Mouse (Mus musculus) thymus, postnatal 14 days (tissue): Measurements from ENCODE around the gene Bmper.

Experiments used
- DNase-seq: peaks from one replicate; pipeline ENCODE4 v3.0.0; 2021

Gene Bmper

DNA sequence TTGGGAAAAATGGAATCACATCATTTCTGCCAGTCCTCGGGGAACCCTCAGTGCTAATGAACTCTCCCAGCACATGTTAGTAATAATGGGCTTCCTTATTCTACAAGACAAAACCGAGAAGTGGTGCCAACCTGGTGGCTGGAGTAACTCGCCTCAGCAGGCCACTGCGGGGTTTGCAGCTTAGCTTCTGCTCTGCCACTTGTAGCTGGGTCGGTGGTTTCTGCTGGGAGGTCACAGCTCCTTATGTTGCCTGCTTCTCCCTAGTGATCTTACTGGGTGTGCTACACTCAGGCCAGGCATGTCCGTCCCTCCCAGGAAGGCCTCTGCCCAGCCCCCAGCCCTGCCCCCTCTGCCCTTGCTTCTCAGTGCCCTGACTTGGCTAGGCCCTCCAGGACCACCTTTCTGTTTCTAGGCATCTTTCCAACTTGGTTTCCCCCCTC, 155.9 kb downstream of the Bmper start:
- DNase-seq: no peak

DNA sequence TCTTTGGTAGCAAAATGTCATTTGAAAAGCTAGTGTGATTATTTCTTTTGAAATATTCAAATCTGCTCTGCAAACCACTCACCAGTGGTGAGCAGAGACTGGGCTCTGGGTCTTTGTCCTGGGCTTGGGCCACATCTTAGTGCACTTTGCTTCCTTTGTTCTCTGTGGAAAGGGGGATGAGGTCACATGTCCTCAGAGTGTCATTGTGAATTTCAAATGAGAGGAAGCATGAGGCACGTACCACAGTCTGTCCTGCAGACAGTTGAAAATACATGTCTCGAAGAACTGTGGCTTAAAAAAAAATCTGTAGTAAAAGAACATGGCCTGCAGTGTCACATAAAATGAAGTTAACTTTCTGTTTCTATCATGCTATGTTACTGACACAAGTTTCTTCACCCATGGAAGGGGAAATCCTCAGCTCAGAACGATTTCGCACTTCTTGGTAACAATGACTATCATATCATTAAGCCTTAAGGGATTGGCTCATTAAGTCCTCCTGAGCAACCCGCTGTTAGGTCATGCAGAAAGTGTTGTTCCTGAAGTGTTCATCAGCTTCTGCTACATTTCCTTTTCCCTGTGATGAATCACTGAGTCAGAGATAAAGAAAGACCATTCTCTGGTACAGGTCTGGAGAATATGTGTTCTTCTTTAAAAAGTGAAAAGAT, 157.4 kb downstream of the Bmper start:
- DNase-seq: no peak

DNA sequence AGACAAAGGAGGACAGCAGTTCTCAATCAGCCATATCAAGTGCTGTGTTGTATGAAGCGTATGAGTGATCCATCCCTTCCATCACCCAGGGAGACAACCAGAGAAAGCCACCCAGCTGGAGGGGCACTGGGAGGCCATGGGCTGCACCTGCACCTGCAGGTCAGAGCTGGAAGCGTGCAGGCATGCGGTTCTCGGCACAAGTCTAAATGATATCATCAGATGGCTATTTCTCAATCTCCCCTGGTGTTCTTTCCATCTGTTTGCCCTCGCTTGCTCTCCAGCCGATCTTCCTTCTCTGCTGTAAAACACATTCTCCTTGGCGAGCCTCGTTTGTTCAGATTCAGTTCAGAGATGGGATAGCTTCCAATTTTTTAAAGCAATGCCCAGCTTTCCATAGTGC, 160.4 kb downstream of the Bmper start:
- DNase-seq: no peak

DNA sequence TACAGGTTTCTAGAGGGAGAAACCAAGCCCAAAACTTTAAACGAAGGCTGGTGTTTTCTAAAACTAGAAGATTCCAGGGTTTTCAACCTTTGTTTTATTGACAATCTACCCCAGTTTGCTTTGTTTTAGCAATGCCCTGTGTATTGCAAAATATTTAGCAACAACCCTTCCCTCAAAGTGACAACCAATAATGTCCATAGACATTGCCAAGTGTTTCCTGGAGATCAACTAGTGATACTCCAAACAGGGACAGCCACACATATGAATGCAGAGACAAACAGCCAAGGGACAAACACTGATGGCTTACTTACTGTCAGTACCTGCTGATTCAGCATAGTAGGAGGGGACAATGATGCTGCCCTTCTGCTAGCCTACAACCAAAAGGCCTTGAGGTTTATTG, 161.0 kb downstream of the Bmper start:
- DNase-seq: no peak

DNA sequence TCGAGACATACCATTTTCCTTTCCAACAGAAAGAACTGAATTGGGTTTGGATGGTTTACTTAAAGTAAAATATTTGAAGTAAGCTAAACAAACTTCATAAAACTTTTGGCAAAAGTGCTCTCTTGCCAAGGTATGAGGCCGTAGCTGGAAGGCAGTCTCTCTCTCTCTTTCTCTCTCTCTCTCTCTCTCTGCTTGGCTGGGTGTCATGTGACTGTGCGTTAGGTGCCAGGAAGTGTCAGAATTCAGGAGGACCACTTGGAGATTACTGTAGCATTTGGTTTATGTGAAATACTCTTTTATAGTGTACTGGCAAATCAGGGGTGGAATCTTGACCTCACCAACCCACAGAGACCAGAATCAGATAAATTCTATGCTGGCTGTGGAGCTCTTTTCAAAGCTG, 162.0 kb downstream of the Bmper start:
- no peak for DNase-seq

DNA sequence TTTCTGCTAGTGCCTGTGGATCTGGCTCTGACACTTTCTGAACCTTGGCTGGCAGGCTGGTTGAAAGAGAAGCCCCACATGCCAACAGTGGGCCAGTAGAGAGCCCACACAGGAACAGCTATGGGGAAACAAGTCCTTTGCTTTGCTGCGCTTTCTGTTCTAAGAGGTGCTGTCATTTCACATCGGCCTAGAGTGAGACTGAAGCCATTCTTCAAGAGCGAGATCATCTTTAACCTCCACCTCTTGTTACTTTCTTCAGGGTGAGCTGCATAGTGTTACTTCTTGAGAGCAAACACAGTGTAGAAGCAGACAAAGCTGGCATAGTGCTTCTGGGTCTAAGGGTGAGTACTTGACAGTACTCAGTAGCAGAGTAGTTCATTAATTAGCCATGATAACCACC, 163.3 kb downstream of the Bmper start:
- no peak for DNase-seq

DNA sequence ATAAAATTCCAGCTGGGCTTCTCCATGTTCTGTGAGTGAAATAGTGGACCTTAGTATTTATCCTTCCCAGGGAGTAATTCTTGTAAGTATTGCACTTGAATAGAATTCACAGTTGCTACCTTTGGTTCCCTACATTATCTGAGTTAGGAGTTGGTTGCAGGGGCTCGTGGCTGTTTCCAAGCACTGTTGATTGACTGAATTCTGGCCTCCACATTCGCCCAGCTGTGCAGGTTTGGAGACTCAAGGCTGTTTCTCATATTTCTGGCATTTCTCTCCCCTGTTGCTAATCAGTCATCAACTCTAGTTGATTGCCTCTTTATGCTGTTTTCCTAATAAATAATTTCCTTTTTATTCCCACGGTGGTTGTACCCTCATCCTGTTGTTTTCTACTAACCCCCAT, 167.2 kb downstream of the Bmper start:
- DNase-seq: no peak

DNA sequence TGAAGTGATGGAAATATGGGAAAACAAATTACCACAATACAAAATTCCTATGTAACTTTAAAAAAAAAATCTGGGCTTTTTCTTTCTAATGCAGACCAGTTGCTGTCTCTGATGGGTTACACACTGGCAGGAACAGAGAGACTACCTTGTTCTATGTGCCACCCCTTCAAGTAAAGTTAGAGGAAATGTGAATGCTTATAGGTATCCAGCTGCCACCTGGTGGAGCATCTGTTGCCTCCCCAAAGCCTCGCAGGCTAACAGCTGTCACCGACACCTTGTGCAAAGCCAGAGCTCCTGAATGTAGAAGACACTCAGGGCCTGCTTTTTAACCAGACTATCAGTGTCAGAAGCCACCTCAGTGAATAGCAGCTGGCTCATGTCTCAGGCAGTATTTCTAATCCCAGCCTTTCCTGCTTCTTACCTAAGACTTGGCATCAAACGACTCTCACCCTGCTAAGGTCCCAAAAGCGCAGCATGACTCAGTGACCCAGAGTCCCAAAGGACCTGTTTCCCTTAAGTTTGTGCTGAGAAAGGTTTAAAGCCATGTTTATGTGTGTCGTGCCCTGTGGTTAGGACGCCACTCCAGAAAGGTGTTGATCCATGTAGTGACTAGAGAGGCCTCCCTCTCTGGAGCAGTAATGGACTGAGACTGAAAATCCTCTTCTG, 171.9 kb downstream of the Bmper start:
- DNase-seq: no peak

DNA sequence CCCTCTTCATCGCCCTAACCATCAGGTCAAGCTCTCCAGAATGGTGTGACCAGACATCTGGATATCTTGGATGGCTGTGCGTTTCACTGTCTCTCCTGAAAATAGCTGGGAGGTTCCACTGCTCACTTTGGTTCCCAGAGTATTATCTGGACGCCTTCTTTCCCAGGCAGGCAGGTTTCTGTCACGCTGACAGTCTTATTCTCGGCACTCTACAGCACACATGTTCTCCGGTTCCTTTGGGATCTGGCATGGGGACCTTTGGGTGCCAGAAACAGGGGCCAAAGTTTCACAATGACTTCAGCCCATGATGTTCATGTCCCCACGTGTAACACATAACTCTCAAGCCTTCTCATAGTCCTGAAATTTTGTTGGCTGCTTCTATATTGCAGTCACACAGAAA, 173.3 kb downstream of the Bmper start:
- no peak for DNase-seq

DNA sequence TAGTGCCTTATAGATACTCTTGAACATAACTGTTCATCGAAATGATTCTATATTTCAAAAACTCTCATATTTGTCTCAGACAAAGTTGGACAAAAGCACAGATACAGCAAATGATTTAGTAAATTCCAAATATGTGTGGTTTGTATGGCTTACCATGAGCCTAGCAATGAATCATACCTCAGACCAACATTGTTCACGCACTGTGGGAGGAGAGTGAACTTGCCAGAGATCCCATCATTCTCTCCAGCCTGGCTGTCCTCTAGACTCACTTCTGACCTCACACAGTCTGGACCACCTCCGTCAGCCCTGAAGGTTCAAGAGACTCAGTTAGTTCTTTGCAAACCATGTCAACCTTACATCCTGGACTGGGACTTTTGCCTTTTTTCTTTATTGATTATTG, 175.0 kb downstream of the Bmper start:
- DNase-seq: no peak

DNA sequence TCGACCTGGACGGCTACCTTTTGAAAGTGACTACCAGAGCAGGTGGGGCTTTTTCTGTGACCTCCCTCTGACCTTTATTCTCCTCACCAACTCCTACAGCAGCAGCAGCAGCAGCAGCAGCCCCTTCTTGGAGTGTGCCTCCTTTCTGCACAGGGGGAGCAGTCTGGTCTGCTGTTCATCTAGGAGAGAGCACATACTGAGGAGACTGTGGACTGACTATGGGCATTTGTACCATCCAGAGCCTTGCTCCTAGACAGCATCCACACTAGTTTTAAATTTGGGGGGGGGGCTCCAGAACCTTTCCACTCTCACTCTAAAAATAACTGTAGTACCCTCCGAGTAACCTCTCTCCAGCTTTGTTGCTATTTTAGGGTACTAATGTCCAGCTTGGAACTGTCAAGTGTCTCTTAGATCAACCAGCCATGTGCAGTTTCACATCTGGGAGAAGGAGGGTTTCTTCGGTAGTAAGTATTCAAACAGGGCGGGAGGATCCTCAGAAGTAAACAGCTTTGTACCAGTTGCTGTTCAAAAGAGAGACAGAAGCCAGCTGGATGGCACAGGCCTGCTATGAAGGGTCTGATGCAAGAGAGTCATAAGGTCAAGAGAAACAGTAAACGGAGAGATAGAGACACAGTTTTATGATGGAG, 176.9 kb downstream of the Bmper start:
- no peak for DNase-seq

DNA sequence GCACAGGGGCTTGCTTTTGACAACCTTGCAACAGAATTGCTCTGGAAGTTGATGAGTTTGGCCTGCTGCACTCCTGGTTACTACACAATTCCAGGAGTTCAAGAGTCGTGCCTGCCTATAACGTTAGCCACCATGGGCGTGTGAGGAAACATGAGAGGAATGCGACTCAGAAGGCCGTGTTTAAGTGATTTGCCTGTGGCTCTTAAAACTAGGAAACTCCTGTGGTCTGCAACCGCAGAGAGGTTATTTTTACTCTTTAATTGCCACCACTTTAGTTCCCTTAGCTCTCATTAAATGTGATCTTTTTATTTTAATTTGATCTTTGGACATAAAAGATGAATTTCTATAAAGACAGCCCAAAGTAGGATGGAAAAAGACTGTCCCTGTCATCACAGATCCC, 184.5 kb downstream of the Bmper start:
- no peak for DNase-seq

DNA sequence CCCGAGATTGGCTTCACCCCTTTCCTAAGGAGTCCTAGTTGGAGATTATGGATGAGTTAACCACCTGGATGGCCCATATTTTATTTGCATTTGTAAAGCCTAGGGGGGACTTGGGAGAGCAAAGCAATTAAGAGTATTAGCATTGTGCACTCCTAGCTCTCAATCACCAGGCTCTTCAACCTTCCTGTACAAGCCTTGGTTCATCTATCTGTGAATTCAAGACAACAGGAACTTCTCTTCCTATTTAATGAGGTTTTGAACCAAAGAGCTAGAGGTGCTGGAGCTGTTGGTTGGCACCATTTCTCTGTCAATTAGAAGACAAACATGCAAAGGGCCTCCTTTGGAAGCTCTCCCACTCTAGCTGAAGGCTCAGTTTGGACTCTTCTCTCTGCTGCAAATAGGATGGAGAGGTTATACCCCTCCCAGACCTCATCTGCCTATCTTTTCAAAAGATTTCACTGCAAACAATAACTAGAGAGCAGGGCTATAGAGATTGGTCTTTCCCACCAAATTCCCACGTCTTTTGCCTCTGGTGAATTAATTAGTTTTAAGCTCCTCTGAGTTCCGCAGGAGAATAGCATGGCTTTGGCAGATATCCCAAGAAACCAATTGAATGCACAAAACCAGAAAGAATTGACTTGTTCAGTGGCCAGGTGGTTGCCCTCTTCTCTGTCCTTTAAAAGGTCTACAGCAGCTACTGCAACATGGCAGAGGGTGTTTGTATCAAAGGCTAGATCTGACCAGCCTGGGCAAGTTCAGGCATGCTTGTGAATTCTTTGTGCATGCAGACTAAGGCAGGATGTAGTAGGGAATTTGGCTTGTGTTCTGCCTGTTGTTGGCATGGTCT, 185.3 kb downstream of the Bmper start:
- DNase-seq: no peak

DNA sequence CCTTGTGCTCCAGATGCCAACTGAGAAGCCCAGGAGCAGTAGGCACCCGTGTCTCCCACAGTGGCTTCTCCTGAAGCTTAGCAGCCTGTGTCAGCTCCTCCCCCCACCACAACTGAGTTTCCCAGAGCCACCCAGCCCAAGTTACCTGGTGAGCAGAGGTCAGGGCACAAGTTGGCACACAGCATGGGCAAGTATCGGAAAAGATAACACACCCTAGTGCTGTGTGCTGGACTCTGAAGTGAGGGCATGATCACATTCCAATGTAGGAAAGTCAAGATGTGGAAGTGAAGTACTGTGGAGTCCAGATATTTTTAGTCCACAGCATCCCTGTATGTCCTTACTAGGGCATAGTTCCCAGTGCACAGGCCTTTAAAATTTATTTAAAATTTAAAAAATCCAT, 187.7 kb downstream of the Bmper start:
- DNase-seq: no peak

DNA sequence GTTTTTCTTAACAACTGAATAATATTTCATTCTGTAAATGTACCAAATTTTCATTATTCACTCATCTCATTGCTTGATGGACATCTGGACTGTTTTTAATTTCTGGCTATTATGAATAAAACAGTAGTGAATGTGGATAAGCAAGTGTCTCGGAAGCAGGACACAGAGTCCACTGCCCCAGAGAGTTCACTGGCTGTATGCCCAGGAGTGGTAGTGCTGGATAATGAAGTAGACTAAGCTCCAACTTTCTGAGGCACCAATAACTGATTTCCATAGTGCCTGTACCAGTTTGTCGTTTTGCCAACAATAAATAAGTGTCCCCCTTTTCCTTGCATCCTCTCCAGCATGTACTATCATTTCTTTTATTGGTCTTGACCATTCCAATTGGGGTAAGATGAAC, 190.1 kb downstream of the Bmper start:
- DNase-seq: no peak

DNA sequence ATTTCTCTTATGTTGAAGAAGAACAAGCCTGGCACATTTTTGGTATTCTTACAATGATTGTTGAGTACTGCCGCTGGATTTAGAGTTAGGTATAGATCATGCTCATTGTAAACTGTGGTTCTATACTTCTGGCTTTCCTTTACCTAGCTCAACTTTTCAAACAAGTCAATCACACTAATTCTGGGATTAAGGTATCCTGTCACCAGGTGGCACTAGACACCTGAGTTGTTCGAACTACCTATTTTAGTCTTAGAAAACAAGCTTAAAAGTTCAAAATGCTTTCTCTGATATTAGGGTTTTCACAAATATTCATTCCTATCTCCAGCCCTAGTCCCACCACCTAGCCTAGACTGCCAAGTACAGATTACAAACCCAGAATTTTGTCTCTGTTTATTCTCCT, 196.2 kb downstream of the Bmper start:
- no peak for DNase-seq

DNA sequence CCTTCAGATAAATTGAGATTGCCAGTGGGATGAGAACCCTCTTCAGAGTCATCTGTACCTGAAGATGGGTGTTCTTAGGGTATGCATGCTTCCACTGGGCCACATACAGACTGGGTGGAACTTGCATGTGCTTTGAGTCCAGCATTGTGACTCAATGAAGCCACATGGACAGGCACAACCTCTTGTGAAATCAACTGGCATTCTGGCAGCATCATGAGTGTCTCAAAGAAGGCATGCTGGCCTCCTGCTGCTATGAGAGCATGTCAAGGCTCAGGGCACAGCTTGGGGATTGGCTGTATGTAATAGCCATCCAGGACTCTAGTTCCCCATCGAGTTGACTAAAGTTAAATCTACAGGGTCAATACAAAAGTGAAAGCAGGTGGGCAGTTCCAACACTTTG, 200.9 kb downstream of the Bmper start:
- no peak for DNase-seq

DNA sequence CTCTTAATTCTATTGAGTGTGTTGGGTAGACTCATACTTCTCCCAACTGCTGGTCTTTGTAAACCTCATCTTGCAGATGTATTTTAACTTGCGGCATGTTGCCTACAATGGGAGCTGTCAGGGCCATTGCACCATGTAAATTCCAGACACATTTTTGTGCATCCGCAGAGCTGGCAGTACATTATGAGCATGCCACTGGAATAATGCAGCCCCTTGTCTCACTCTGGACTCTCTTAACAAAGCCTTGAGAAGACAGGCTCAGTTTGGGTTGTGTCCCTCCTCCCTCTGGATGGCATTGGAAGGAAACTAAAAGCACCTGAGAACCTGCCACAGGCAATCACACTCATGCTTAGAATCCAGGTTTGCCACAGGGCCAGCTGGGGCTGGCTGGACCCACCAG, 209.8 kb downstream of the Bmper start:
- no peak for DNase-seq

DNA sequence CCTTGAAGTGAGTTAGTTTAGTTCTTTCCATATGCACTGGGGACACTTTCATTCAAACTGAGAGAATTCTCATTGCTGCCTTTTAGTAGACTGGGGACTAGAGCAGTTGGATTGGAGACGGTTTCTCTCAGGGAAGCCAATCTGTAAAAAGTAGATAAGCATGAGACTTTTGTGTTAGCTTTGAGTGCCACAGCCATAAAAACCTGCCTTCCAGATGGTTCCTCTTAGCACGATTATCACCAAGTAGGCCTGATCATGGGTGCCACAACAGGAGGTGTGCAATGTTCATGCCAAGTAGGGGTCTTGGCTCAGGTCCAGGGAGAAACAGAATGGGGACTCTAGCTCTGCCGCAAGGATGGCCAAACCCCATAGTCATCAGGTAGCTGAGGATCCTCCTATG, 210.4 kb downstream of the Bmper start:
- DNase-seq: no peak

DNA sequence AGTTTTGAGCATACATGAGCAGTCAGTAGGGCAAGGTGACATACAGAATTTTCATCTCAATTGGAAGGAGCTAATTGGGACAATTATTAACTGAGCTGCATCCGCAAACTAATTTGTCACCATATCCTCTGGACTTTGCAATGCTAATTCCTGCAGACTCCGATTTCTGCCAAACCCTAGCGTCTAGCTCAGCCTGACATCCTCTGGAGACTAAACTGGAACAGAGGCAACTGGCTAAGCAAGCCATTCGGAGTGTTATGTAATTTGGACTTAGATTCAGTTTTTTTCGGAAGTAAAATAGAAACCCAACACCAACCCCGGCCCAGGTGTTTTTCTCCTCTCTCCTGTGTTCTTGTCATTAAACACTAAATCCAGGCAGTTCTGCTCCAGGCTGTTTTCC, 213.9 kb downstream of the Bmper start:
- no peak for DNase-seq

DNA sequence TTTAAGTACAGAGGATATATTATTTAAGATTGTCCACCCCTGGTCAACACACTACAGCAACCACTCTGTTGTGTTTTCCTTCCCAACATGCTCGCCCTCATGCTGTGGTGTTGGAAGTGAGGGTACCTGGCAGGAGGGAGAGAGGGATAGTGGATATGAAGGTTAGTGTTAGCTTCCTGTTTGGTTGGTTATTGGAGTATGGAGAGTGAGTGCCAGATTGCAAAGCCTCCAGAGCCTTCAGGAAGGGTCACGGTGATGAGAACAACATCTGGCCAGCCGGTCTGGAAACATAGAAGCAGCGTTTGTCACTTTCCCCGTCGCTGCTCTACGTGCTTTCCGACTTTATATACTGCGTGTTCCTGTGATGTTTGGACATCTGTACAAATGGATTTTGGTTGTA, 215.8 kb downstream of the Bmper start:
- DNase-seq: no peak

DNA sequence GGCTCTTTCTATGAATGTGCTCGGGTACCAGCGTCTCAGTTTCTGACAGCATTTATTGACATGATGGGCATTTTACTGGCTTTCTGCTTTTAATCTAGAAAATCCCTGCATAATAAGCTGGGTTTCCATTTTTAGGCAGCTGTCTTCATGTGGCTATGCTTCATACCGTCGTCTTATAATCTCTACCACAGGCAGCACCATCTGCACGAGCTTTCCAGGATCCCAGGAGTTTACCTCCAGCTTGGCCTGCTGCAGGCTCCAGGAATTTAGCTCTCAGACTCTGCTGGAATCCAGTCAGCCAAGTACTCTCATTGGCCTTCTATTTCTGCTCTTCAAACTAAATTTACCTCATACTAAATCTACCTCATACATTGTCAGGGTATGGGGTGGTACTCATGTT, 219.3 kb downstream of the Bmper start:
- no peak for DNase-seq

DNA sequence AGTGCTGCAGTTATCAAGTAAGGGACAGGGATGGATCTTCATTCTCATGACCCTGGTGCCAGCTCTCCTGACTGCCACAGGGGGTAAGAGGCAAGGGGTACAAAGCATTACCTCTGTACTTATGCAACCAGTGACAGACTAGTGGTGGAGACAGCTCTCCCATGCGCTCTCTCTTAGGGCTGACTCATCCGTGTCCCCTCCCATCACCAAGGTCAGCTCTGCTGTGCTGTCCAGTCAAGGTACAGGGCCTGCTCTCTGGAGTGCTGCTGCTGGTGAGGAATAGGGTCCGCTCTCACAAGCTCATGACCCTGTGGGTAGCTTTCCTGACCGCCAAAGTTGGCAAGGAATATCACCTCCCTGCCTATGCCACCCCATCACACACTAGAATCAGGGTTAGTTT, 222.1 kb downstream of the Bmper start:
- no peak for DNase-seq
